Mouse (Mus musculus): ENCODE data around the gene Rasl12.

- peak; percentile 61 for TF ChIP-seq CTCF (IDR thresholded peaks at IDR 0.05; ENCODE audit: low read depth)
- TF ChIP-seq EP300 (IDR thresholded peaks at IDR 0.05; ENCODE audit: low read depth) = no peak
Measured at GRCm38 (mm10) chr9:65372449-65372848, 25.9 kb upstream of the Rasl12 start.
